Mouse (Mus musculus) heart, adult 18-20 months (tissue): Measurements from ENCODE around the gene Haus8. TPM values are rescaled to one million over a fixed set of nuclear protein-coding genes. Genes with fewer than 3 reads are reported as not detected.
"Not testable (repeated sequence)": the region's sequence is repeated elsewhere in the genome, so short reads cannot be mapped to it uniquely, and the experiment has no call there.

Experiments used
- DNase-seq, 2 experiments: peaks; one replicate each; pipeline ENCODE4 v3.0.0; 2021 to 2022; ENCODE audit warnings: mixed read lengths in 1 of 2
- long read RNA-seq, 2 experiments: library from polyadenylated mRNA; stranded (forward); transcript quantifications; one replicate each; pipeline ENCODE4 v2.0.0; 2021
- total RNA-seq, 2 experiments: library from RNA; stranded (reverse); gene quantifications; 2 replicates each; pipeline ENCODE4 v1.2.3; 2021

Gene Haus8
- total RNA-seq = 10 to 100 TPM; 25.5 to 29.5 TPM
- long read RNA-seq, experiment 1, transcript Haus8-201 (11 exons, 2,013 nt) = major isoform, 11 of 19 reads
- long read RNA-seq, experiment 1, partial matches to known transcripts = 0 of 19 reads
- long read RNA-seq, experiment 1, other reads (novel, unspliced or antisense) = 6 of 19 reads
- long read RNA-seq, experiment 2, transcript Haus8-201 (11 exons, 2,013 nt) = major isoform, 11 of 14 reads
- long read RNA-seq, experiment 2, partial matches to known transcripts = 1 of 14 reads
- long read RNA-seq, experiment 2, other reads (novel, unspliced or antisense) = 1 of 14 reads

GRCm38 (mm10) chr8:71272286-71273150 lies at the start of gene Haus8, which contains the start of gene Myo9b:
Gene Haus8 (minus strand): TSS chr8:71272934.
Gene Myo9b (plus strand): TSS chr8:71272714.
- peak; percentile 97 to 98 for DNase-seq

GRCm38 (mm10) chr8:71319760-71320159 lies 47.0 kb upstream of the Haus8 start:
- DNase-seq = not testable (repeated sequence)

- DNase-seq = not testable (repeated sequence)
Observed at GRCm38 (mm10) chr8:71318610-71319009, 45.9 kb upstream of the Haus8 start.

DNA sequence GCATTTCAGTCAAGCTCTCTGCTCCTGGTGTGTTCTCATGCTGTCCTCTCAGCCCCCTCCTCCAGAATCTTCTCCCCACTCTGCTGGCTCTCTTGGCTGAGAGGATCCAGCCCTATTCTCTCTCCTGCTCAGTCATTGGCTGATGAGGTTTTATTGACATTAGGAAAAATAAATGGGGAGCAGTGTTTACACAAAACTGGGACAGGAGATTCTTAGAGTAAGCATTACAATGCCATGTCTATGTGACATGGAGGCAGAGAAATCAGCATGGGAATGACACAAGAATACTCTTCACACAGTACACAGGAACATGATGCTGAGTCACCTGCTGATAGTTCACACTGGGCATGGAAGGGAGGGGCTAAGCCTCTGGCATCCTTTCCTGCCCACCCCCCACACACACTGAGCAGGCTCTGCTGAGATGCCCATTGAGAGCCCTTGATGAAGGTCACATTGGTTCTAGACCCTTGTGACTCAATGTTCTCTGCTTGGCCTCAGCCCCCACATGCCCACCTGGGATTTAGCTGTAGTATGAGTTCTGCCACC lies 43.8 kb upstream of the Haus8 start:
- peak in 1 of 2 experiments; percentile 30 for DNase-seq

GRCm38 (mm10) chr8:71315972-71316371 lies 43.2 kb upstream of the Haus8 start:
- peak in 1 of 2 experiments; percentile 63 for DNase-seq

- DNase-seq = no peak
Observed at GRCm38 (mm10) chr8:71313951-71314350, 41.2 kb upstream of the Haus8 start.

DNA sequence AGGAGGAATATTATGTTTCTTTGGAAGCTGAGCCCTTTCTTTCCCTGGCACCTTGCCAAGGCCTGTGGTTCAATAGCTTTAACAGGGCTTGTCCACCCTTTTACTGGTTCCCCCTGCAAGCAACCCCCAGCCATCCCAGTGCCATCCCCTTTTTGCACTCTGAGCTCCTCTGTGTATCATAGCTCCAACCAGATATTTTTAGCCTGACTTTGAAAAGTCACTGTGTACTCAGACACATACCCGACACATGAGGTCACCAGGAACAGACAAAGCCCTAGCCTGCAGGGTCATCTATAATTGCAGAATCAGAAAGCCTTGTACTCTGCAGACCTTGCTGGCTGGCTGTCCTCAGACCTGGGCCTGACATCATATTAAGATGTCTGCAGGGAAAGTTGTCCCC lies 40.0 kb upstream of the Haus8 start:
- DNase-seq = peak; percentile 76 to 89

DNA sequence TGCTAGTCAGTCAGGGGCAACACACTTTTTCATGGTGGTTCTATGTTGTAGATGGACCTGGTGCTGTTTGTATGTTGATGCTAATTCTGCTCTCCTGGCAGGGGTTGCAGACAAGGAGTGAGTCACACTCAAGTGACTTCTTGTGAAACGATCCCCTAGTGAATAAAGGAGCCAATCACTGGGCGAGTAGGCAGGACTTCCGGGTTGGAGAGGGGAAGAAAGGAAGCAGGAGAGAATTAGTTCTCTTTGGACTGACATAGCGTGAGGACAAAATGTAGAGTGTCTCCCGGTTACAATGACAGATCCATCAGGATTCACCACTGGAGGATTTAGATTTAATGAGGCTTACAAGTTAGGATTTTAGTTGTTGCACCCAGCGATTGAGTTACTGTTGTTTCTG lies 37.7 kb upstream of the Haus8 start:
- peak; percentile 80 to 84 for DNase-seq

DNA sequence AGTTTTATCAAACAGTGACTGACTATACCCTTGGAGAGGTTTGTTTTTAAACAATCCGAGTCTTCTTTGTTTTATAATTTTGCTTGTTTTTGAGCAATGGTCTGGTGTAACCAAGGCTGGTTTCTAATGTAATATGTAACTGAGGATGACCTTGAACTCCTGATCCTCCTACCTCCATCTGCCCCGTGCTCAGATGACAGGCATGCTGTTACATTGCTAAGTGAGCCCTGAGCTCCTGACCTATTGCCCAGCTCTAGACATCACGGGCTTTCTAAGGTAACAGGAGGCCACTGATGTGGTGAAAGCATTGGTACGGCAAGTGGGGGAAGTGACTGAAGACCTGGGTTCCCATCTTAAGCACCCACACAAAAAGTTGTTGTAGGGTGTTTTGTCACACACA lies 35.2 kb upstream of the Haus8 start:
- no peak for DNase-seq

- no peak for DNase-seq
Observed at GRCm38 (mm10) chr8:71307371-71307770, 34.6 kb upstream of the Haus8 start.

GRCm38 (mm10) chr8:71305988-71306387 lies 33.3 kb upstream of the Haus8 start:
- no peak for DNase-seq

GRCm38 (mm10) chr8:71303632-71304031 lies 30.9 kb upstream of the Haus8 start:
- DNase-seq = no peak

- DNase-seq = no peak
Observed at GRCm38 (mm10) chr8:71302788-71303187, 30.1 kb upstream of the Haus8 start.

DNA sequence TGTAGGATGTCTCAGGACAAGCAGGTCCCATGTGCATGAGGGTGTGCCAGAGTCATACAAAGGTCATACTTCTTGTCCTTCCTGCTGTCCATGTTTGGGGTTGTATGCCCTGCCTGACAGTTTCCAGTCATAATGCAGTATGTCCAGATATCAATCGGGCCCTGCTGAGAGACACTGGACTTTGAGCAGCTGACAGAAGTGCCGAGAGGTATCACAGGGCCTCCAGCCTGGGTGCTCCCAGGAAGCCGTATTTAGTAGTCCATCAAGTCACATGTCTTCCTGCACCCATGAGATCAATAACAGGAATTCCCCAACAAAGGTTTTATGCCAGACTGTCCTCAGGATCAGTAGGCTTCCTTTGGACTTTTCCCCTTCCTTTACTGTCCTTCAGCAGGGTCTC lies 27.0 kb upstream of the Haus8 start:
- no peak for DNase-seq

DNA sequence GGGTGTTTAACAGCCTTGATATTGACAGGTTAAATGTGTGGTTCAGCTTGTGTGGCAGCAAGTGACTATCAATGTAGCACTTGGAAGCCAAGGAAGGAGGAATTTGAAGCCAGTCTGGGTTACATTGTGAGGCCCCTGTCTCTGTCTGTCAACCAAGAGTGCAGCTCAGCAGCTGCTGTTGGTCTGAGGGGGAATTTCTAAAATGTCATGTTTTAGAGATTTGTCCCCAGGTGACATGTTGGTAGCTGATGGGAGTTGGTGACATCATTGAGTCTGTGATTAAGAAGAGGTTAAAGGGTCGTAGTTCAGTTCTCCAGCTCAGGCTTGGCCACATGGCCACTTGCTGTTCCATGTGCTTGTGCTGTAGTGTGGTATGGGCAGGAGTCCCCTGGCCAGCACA lies 24.7 kb upstream of the Haus8 start:
- no peak for DNase-seq

DNA sequence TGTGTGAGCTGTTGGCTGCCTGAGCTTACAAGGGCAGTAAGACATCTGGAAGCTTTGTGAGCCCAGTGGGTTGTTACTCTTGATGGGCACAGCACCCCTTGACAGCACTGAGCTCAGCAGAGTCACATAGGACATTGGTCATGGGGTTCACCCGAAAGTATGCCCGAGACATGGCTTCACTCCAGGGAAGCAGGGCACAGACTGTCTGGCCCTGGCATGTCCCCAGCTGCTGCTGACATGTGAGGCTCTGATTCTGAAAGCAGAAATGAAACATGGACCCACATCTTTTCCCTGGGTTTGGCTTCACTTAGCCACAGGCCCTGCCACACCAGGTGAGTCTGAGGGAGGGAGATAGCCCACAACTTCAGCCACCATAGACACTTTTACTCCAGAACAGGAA lies 24.1 kb upstream of the Haus8 start:
- DNase-seq = peak; percentile 68 to 70

GRCm38 (mm10) chr8:71296188-71296621 lies 23.5 kb upstream of the Haus8 start:
- DNase-seq = peak in 1 of 2 experiments; percentile 58

- DNase-seq = not testable (repeated sequence)
Observed at GRCm38 (mm10) chr8:71293930-71294329, 21.2 kb upstream of the Haus8 start.

- no peak for DNase-seq
Observed at GRCm38 (mm10) chr8:71291351-71291750, 18.6 kb upstream of the Haus8 start.

DNA sequence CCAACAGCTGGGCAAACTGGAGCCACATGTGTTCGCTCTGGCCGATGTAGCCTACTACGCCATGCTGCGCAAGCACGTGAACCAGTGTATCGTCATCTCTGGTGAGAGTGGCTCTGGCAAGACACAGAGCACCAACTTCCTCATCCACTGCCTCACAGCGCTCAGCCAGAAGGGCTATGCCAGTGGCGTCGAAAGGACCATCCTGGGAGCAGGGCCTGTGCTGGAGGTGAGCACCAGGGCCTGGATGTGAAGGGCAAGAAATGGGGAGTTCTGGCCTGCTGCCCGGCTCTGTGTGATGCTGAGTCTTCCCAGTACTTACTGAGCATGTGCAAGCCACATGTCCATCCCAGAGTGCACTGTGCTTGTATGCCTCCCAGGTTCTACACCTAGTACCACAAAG lies 18.2 kb upstream of the Haus8 start:
- DNase-seq = no peak

DNA sequence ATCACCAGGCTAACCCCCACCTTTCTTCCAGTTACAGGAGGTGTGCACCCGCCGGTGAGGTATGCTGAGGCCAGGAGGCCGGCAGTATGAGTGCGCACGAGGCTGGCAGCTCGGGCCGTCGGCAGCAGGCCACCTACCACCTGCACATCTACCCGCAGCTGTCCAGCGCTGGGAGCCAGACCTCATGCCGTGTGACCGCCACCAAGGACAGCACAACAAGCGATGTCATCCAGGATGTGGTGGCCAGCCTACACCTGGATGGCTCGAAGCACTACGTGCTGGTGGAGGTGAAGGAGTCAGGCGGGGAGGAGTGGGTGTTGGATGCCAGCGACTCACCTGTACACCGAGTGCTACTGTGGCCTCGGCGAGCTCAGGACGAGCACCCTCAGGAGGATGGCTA lies 17.5 kb upstream of the Haus8 start:
- DNase-seq = no peak

DNA sequence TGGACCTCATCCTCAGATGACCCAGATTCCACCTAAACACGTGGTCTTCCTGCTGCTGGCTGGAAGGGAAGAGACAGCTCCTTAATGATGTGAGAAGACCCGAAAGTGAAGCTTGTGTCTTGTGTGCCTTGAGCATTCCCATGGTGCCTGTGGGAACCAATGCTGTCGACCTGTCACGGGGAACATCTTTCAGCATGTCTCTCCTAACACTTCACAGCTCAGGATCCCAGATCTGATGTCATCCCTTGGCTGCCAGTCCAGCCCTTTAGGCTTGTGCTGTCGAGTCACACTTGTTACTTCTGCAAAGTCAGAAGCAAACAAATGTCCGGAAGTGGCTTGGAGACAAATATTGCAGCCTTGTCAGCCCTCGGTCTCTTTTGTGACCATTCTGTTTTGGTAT lies 16.4 kb upstream of the Haus8 start:
- DNase-seq = peak; percentile 62 to 69

- DNase-seq = no peak
Observed at GRCm38 (mm10) chr8:71288441-71288949, 15.8 kb upstream of the Haus8 start.
